Mouse (Mus musculus) urinary bladder, adult 2 months (tissue): ENCODE measurements around the gene Acp6. TPM values are rescaled to one million over a fixed set of nuclear protein-coding genes. Genes with fewer than 3 reads are reported as not detected.
"Not testable (repeated sequence)": the region's sequence is repeated elsewhere in the genome, so short reads cannot be mapped to it uniquely, and the experiment has no call there.

Experiments
- DNase-seq: peaks from one replicate; pipeline ENCODE4 v3.0.0; 2022; ENCODE audit warnings: low spot score
- polyA plus RNA-seq: library from polyadenylated mRNA; depleted of rRNA; stranded (reverse); fragments of >200 nt; gene quantifications from 2 replicates; pipeline ENCODE4 v1.2.3, GENCODE M21; 2012; rRNA removed

Gene Acp6
- polyA plus RNA-seq: 45.4 and 53.0 TPM in 2 replicates

GRCm38 (mm10) chr3:97158611-97159508 lies at the start of gene Acp6:
Gene Acp6, plus strand, starts transcription at chr3:97158777.
- peak; percentile 61 for DNase-seq

GRCm38 (mm10) chr3:97117511-97117910 lies 41.1 kb upstream of the Acp6 start:
- DNase-seq: no peak

GRCm38 (mm10) chr3:97118313-97118712 lies 40.3 kb upstream of the Acp6 start:
- no peak for DNase-seq

GRCm38 (mm10) chr3:97124193-97124592 lies 34.4 kb upstream of the Acp6 start:
- no peak for DNase-seq

GRCm38 (mm10) chr3:97129410-97129809 lies 29.2 kb upstream of the Acp6 start:
- DNase-seq: no peak

- not testable (repeated sequence) for DNase-seq
These were observed 20.9 kb upstream of the Acp6 start for GRCm38 (mm10) chr3:97137666-97138065.

- no peak for DNase-seq
These were observed 7.5 kb upstream of the Acp6 start for GRCm38 (mm10) chr3:97151092-97151491.

- no peak for DNase-seq
These were observed 2.1 kb upstream of the Acp6 start for GRCm38 (mm10) chr3:97156431-97156830.

GRCm38 (mm10) chr3:97157308-97157707 lies 1.3 kb upstream of the Acp6 start:
- DNase-seq: no peak

- peak; percentile 61 for DNase-seq
These were observed 498 bp upstream of the Acp6 start for GRCm38 (mm10) chr3:97157958-97158599.

- DNase-seq: no peak
These were observed 903 bp downstream of the Acp6 start for GRCm38 (mm10) chr3:97159509-97159850.

- no peak for DNase-seq
These were observed 1.4 kb downstream of the Acp6 start for GRCm38 (mm10) chr3:97159986-97160385.

GRCm38 (mm10) chr3:97160908-97161307 lies 2.3 kb downstream of the Acp6 start:
- DNase-seq: no peak

- DNase-seq: no peak
These were observed 3.2 kb downstream of the Acp6 start for GRCm38 (mm10) chr3:97161773-97162172.

- no peak for DNase-seq
These were observed 5.9 kb downstream of the Acp6 start for GRCm38 (mm10) chr3:97164477-97164876.

GRCm38 (mm10) chr3:97167126-97167525 lies 8.5 kb downstream of the Acp6 start:
- DNase-seq: no peak

GRCm38 (mm10) chr3:97171531-97171930 lies 13.0 kb downstream of the Acp6 start:
- no peak for DNase-seq

- no peak for DNase-seq
These were observed 13.7 kb downstream of the Acp6 start for GRCm38 (mm10) chr3:97172231-97172630.

- DNase-seq: no peak
These were observed 14.1 kb downstream of the Acp6 start for GRCm38 (mm10) chr3:97172632-97173031.

- DNase-seq: no peak
These were observed 20.3 kb downstream of the Acp6 start for GRCm38 (mm10) chr3:97178885-97179284.

GRCm38 (mm10) chr3:97180527-97180926 lies 21.9 kb downstream of the Acp6 start:
- DNase-seq: no peak

GRCm38 (mm10) chr3:97183810-97184209 lies 25.2 kb downstream of the Acp6 start:
- DNase-seq: no peak
